ENCODE assay signal across 24 mouse cellular contexts in the genomic region with DNA sequence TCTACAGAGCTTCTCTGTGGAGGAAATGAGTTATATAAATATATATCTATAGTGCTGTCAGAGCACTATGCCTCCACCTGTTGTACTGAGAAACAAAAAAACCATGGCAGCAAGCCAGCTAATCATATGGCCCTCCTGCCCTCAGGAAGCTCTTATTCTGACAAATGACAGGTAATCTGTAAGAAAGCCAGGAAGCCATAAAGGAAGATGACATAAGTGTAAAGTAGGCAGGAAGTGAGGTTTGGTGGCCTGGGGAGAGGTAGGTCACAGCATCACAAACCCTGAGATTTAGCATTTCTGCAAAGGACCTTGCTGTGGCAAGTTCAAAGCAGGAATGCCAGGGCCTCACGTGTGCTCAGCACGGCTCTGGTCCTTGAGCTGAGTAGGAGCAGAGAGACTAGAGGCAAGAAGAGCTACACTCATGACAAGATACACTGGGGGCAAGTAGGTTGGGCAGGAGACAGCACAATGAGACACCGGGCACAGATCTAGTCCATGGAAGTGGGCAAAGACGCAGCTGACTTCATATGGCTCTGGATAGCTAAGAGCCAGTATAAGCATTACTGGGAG.
DNase-seq lines count a peak whose midpoint lies in the region; TF ChIP-seq lines count a peak whose summit lies in the region.
"Had no signal": no experiment of that assay in that cellular context is flagged by ENCODE, and none has a peak within 500 bp of the region (broad histone marks: within the 10 kb centered on the region; RNA-seq: fewer than 3 reads in every experiment).

No protein-coding gene starts in this region.

- H3K27ac ChIP-seq in spleen, adult 2 months (ENCODE audit: insufficient read depth, low read length), result peak overlapping the region; percentile 61
- H3K27ac ChIP-seq in bone marrow, adult 2 months (ENCODE audit: control insufficient read depth, insufficient read depth, low read depth, low read length, poor library complexity), result no peak overlapping the region
- H3K27ac ChIP-seq: forebrain, embryonic 10.5 days; layer of hippocampus, adult 2 months; limb, embryonic 13.5 days; liver, embryonic 13.5 days; macrophage; neural tube, embryonic 13.5 days; stomach, postnatal 0 days had no signal

- intact Hi-C loops in heart, postnatal 10 days (cut with DNase I), result no loop called here

- H3K4me3 ChIP-seq in spleen, adult 2 months (ENCODE audit: extremely low read depth, insufficient read depth, insufficient read length), result peak overlapping the region; percentile 43; the same call in 1 of the 2 replicates
- H3K4me3 ChIP-seq in bone marrow, adult 2 months (replicated peaks; ENCODE audit: control insufficient read depth, low read depth, low read length), result peak overlapping the region; percentile 37
- H3K4me3 ChIP-seq: forebrain, embryonic 10.5 days; layer of hippocampus, adult 2 months; limb, embryonic 13.5 days; liver, embryonic 13.5 days; neural tube, embryonic 13.5 days had no signal

- WGBS in spleen, adult 2 months, result 68% methylated on average over 4 of the region's 4 CpGs
- WGBS in bone marrow, adult 2 months, result 69% methylated on average over 4 of the region's 4 CpGs

- no peak for TF ChIP-seq POLR2A in spleen, adult 2 months (IDR thresholded peaks at IDR 0.05; ENCODE audit: low read depth, low read length)
- no peak for TF ChIP-seq POLR2A in bone marrow, adult 2 months (IDR thresholded peaks at IDR 0.05; ENCODE audit: borderline replicate concordance, control insufficient read depth, low read depth, low read length)

- H3K4me1 ChIP-seq in spleen, adult 2 months (ENCODE audit: control insufficient read depth, insufficient read depth, insufficient read length), result peaks cover 46% of the 10 kb centered on the region
- peaks cover 18% of the 10 kb centered on the region for H3K4me1 ChIP-seq in bone marrow, adult 2 months (ENCODE audit: control insufficient read depth, insufficient read depth, low read length)
- H3K4me1 ChIP-seq: neural tube, embryonic 13.5 days had no signal

- H3K36me3 ChIP-seq in spleen, adult 2 months (ENCODE audit: control insufficient read depth, insufficient read depth, low read length), result peaks cover 48% of the 10 kb centered on the region
- H3K36me3 ChIP-seq: forebrain, embryonic 10.5 days; neural tube, embryonic 13.5 days had no signal

- no peaks in the 10 kb centered on the region for H3K27me3 ChIP-seq in spleen, adult 2 months (ENCODE audit: control insufficient read depth, insufficient read depth, low read length)
- H3K27me3 ChIP-seq: limb, embryonic 13.5 days; liver, embryonic 13.5 days; neural tube, embryonic 13.5 days; Patski had no signal

- peak in 1 of 2 experiments; percentile 47 for DNase-seq in spleen, adult 2 months (ENCODE audit: low read depth in 1 of 2, low spot score in 2 of 2)
- no peak for DNase-seq in spleen, adult 12 weeks (ENCODE audit: low spot score)
- DNase-seq in CD8-positive naive resting alpha-beta T cell, adult 2 months (ENCODE audit: low read depth in 2 of 2, low spot score in 2 of 2), result peak; percentile 52 to 65
- peak; percentile 57 to 69 for DNase-seq in natural killer cell, adult 2 months (ENCODE audit: low spot score in 2 of 2)
- DNase-seq in lung, postnatal 4 days, result no peak
- no peak for DNase-seq in lung, postnatal 10 days
- no peak for DNase-seq in heart, postnatal 10 days
- DNase-seq: cerebellum, adult 18-20 months; cerebellum, postnatal 14 days; gastrocnemius, postnatal 25 days; kidney, postnatal 25 days; layer of hippocampus, postnatal 36 days; liver, embryonic 13.5 days; lung, embryonic 14.5 days; right cerebral cortex, postnatal 4 days; thymus, postnatal 14 days had no signal

- TF ChIP-seq CTCF in spleen, adult 2 months (IDR thresholded peaks at IDR 0.05; ENCODE audit: extremely low read depth, insufficient read depth, insufficient read length, insufficient replicate concordance), result no peak
- TF ChIP-seq CTCF in bone marrow, adult 2 months (IDR thresholded peaks at IDR 0.05; ENCODE audit: control insufficient read depth, insufficient read depth, low read length), result no peak

Comparison
In these comparisons a context has a peak if more than half of its experiments do, and no peak if none do; other contexts are left out.
1. DNase-seq: peak in CD8-positive naive resting alpha-beta T cell, adult 2 months (2 of 2) and natural killer cell, adult 2 months (2 of 2); none in spleen, adult 12 weeks (single experiment), lung, postnatal 4 days (0 of 2), lung, postnatal 10 days (single experiment) and heart, postnatal 10 days (0 of 2).